Mouse (Mus musculus): ENCODE measurements around the gene Atg10. TPM values are rescaled to one million over a fixed set of nuclear protein-coding genes. Genes with fewer than 3 reads are reported as not detected.

The Atg10 gene
- total and polyA plus RNA-seq, 2 experiments from 2014 or later, result 6.7 to 41.8 TPM

GRCm38 (mm10) chr13:91114880-91115279 is 108.9 kb downstream of the Atg10 start:
- H3K36me3 ChIP-seq (replicated peaks; ENCODE audit: control insufficient read depth, insufficient read depth, low read length), result no peaks in the 10 kb centered on the region
- H3K27me3 ChIP-seq (ENCODE audit: control insufficient read depth, insufficient read depth, low read length), result no peaks in the 10 kb centered on the region
- H3K4me2 ChIP-seq (ENCODE audit: low read depth, low read length), result no peak overlapping the region
- H3K9ac ChIP-seq (replicated peaks; ENCODE audit: low read depth, low read length), result no peak overlapping the region
- ATAC-seq (ENCODE audit: insufficient read depth, low read depth) (no peak), DNase-seq (ENCODE audit: low spot score) (no peak)
- H3K9me3 ChIP-seq (replicated peaks; ENCODE audit: control insufficient read depth, low read length), result no peaks in the 10 kb centered on the region
- no peak for TF ChIP-seq CTCF (IDR thresholded peaks at IDR 0.05; ENCODE audit: low read depth)
- TF ChIP-seq EP300 (IDR thresholded peaks at IDR 0.05; ENCODE audit: low read depth), result no peak
- H3K27ac ChIP-seq (ENCODE audit: low read depth), result no peak overlapping the region
- no peaks in the 10 kb centered on the region for H3K4me1 ChIP-seq (ENCODE audit: control insufficient read depth, insufficient read depth)
- 75% methylated on average over 3 of the region's 3 CpGs for WGBS
- no peak overlapping the region for H3K4me3 ChIP-seq (ENCODE audit: low read depth, low read length)

GRCm38 (mm10) chr13:91107308-91107946 is 116.3 kb downstream of the Atg10 start:
- Histone ChIP-seq H3K4me2 (ENCODE audit: low read depth, low read length) (no peak overlapping the region), H3K4me1 (ENCODE audit: control insufficient read depth, insufficient read depth) (no peaks in the 10 kb centered on the region), H3K9ac (replicated peaks; ENCODE audit: low read depth, low read length) (no peak overlapping the region), H3K27me3 (ENCODE audit: control insufficient read depth, insufficient read depth, low read length) (no peaks in the 10 kb centered on the region), H3K36me3 (replicated peaks; ENCODE audit: control insufficient read depth, insufficient read depth, low read length) (no peaks in the 10 kb centered on the region), H3K4me3 (ENCODE audit: low read depth, low read length) (no peak overlapping the region), H3K9me3 (replicated peaks; ENCODE audit: control insufficient read depth, low read length) (no peaks in the 10 kb centered on the region), H3K27ac (ENCODE audit: low read depth) (no peak overlapping the region)
- DNase-seq (ENCODE audit: low spot score), result no peak
- WGBS, result 69% methylated on average over 9 of the region's 9 CpGs
- no peak for ATAC-seq (ENCODE audit: insufficient read depth, low read depth)
- TF ChIP-seq EP300 (IDR thresholded peaks at IDR 0.05; ENCODE audit: low read depth), result no peak
- no peak for TF ChIP-seq CTCF (IDR thresholded peaks at IDR 0.05; ENCODE audit: low read depth)

- DNase-seq (ENCODE audit: low spot score) (no peak), ATAC-seq (ENCODE audit: insufficient read depth, low read depth) (no peak)
- Histone ChIP-seq H3K27ac (ENCODE audit: low read depth) (no peak overlapping the region), H3K4me2 (ENCODE audit: low read depth, low read length) (no peak overlapping the region), H3K4me3 (ENCODE audit: low read depth, low read length) (no peak overlapping the region), H3K9me3 (replicated peaks; ENCODE audit: control insufficient read depth, low read length) (no peaks in the 10 kb centered on the region), H3K4me1 (ENCODE audit: control insufficient read depth, insufficient read depth) (no peaks in the 10 kb centered on the region), H3K9ac (replicated peaks; ENCODE audit: low read depth, low read length) (no peak overlapping the region), H3K36me3 (replicated peaks; ENCODE audit: control insufficient read depth, insufficient read depth, low read length) (no peaks in the 10 kb centered on the region), H3K27me3 (ENCODE audit: control insufficient read depth, insufficient read depth, low read length) (no peaks in the 10 kb centered on the region)
- TF ChIP-seq EP300 (IDR thresholded peaks at IDR 0.05; ENCODE audit: low read depth), result no peak
- peak; percentile 22; the same call in 1 of the 2 replicates for TF ChIP-seq CTCF (IDR thresholded peaks at IDR 0.05; ENCODE audit: low read depth)
- WGBS, result 74% methylated on average over 3 of the region's 3 CpGs
Measured at GRCm38 (mm10) chr13:91102238-91102637, 121.5 kb downstream of the Atg10 start.

- no peaks in the 10 kb centered on the region for H3K9me3 ChIP-seq (replicated peaks; ENCODE audit: control insufficient read depth, low read length)
- H3K27ac ChIP-seq (ENCODE audit: low read depth), result no peak overlapping the region
- H3K4me3 ChIP-seq (ENCODE audit: low read depth, low read length), result no peak overlapping the region
- no peaks in the 10 kb centered on the region for H3K4me1 ChIP-seq (ENCODE audit: control insufficient read depth, insufficient read depth)
- ATAC-seq (ENCODE audit: insufficient read depth, low read depth), result no peak
- H3K4me2 ChIP-seq (ENCODE audit: low read depth, low read length), result no peak overlapping the region
- H3K36me3 ChIP-seq (replicated peaks; ENCODE audit: control insufficient read depth, insufficient read depth, low read length), result no peaks in the 10 kb centered on the region
- no peaks in the 10 kb centered on the region for H3K27me3 ChIP-seq (ENCODE audit: control insufficient read depth, insufficient read depth, low read length)
- no peak overlapping the region for H3K9ac ChIP-seq (replicated peaks; ENCODE audit: low read depth, low read length)
- TF ChIP-seq EP300 (IDR thresholded peaks at IDR 0.05; ENCODE audit: low read depth) (no peak), CTCF (IDR thresholded peaks at IDR 0.05; ENCODE audit: low read depth) (no peak)
- 70% methylated on average over 5 of the region's 5 CpGs for WGBS
- no peak for DNase-seq (ENCODE audit: low spot score)
Measured at GRCm38 (mm10) chr13:91100417-91100816, 123.4 kb downstream of the Atg10 start.

- Histone ChIP-seq H3K9me3 (replicated peaks; ENCODE audit: control insufficient read depth, low read length) (no peaks in the 10 kb centered on the region), H3K4me3 (ENCODE audit: low read depth, low read length) (no peak overlapping the region), H3K4me1 (ENCODE audit: control insufficient read depth, insufficient read depth) (no peaks in the 10 kb centered on the region), H3K4me2 (ENCODE audit: low read depth, low read length) (no peak overlapping the region), H3K27ac (ENCODE audit: low read depth) (no peak overlapping the region), H3K9ac (replicated peaks; ENCODE audit: low read depth, low read length) (no peak overlapping the region), H3K36me3 (replicated peaks; ENCODE audit: control insufficient read depth, insufficient read depth, low read length) (no peaks in the 10 kb centered on the region), H3K27me3 (ENCODE audit: control insufficient read depth, insufficient read depth, low read length) (no peaks in the 10 kb centered on the region)
- ATAC-seq (ENCODE audit: insufficient read depth, low read depth), result no peak
- no peak for DNase-seq (ENCODE audit: low spot score)
- TF ChIP-seq CTCF (IDR thresholded peaks at IDR 0.05; ENCODE audit: low read depth) (no peak), EP300 (IDR thresholded peaks at IDR 0.05; ENCODE audit: low read depth) (no peak)
- 86% methylated on average over 4 of the region's 4 CpGs for WGBS
Measured at GRCm38 (mm10) chr13:91094851-91095250, 128.9 kb downstream of the Atg10 start.

GRCm38 (mm10) chr13:91094196-91094595 is 129.6 kb downstream of the Atg10 start:
- WGBS, result 51% methylated on average over 7 of the region's 7 CpGs
- Histone ChIP-seq H3K9ac (replicated peaks; ENCODE audit: low read depth, low read length) (no peak overlapping the region), H3K4me3 (ENCODE audit: low read depth, low read length) (no peak overlapping the region), H3K9me3 (replicated peaks; ENCODE audit: control insufficient read depth, low read length) (no peaks in the 10 kb centered on the region), H3K36me3 (replicated peaks; ENCODE audit: control insufficient read depth, insufficient read depth, low read length) (no peaks in the 10 kb centered on the region), H3K27ac (ENCODE audit: low read depth) (no peak overlapping the region), H3K4me1 (ENCODE audit: control insufficient read depth, insufficient read depth) (no peaks in the 10 kb centered on the region), H3K4me2 (ENCODE audit: low read depth, low read length) (no peak overlapping the region), H3K27me3 (ENCODE audit: control insufficient read depth, insufficient read depth, low read length) (no peaks in the 10 kb centered on the region)
- DNase-seq (ENCODE audit: low spot score) (no peak), ATAC-seq (ENCODE audit: insufficient read depth, low read depth) (0 out of 2 replicates have a peak, but pooled peaks have one; percentile 24)
- TF ChIP-seq CTCF (IDR thresholded peaks at IDR 0.05; ENCODE audit: low read depth) (no peak), EP300 (IDR thresholded peaks at IDR 0.05; ENCODE audit: low read depth) (no peak)

All from heart, postnatal 0 days (tissue).